Mouse (Mus musculus): ENCODE data around the gene Nrxn1. TPM values are rescaled to one million over a fixed set of nuclear protein-coding genes. Genes with fewer than 3 reads are reported as not detected.

Gene Nrxn1
- polyA plus RNA-seq, 1 experiment from 2014 or later: 285 TPM

DNA sequence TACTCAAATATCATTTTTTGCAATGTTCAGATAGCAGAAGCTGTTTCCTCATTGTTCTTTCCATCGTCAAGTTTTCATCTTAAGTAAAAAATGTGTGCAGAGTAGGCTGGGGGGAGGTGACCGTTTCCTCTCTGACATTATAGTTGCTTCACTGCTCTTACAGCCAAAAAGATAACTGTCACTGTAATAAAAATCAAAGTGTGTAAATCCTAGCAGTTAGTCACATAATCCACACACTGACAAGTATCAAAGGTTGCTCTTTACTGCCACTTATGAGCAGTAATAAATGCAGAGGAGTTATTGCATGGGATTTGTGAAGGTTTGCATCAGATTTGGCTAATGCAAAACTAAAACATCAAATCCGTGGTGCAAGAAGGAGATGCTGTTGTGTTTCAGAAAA is 1032.7 kb downstream of the Nrxn1 start:
- WGBS: 24% methylated on average over 3 of the region's 3 CpGs
- 0 out of 2 replicates have a peak overlapping the region, but pooled peaks have one; percentile 49 for H3K27ac ChIP-seq (ENCODE audit: low read depth, low read length)
- peaks cover 20% of the 10 kb centered on the region for H3K4me1 ChIP-seq (ENCODE audit: control insufficient read depth, insufficient read depth, low read length)
- no peak overlapping the region for H3K4me2 ChIP-seq (ENCODE audit: low read depth, low read length)
- no peaks in the 10 kb centered on the region for H3K36me3 ChIP-seq (ENCODE audit: control insufficient read depth, insufficient read depth, low read length)
- H3K9ac ChIP-seq (replicated peaks; ENCODE audit: low read depth, low read length): no peak overlapping the region
- no peaks in the 10 kb centered on the region for H3K27me3 ChIP-seq (ENCODE audit: control insufficient read depth, insufficient read depth, low read length)
- peak; percentile 16; the same call in 1 of the 2 replicates for ATAC-seq (ENCODE audit: low read depth)
- no peak overlapping the region for H3K4me3 ChIP-seq (ENCODE audit: low read depth, low read length)
- no peaks in the 10 kb centered on the region for H3K9me3 ChIP-seq (ENCODE audit: control insufficient read depth, low read length)

DNA sequence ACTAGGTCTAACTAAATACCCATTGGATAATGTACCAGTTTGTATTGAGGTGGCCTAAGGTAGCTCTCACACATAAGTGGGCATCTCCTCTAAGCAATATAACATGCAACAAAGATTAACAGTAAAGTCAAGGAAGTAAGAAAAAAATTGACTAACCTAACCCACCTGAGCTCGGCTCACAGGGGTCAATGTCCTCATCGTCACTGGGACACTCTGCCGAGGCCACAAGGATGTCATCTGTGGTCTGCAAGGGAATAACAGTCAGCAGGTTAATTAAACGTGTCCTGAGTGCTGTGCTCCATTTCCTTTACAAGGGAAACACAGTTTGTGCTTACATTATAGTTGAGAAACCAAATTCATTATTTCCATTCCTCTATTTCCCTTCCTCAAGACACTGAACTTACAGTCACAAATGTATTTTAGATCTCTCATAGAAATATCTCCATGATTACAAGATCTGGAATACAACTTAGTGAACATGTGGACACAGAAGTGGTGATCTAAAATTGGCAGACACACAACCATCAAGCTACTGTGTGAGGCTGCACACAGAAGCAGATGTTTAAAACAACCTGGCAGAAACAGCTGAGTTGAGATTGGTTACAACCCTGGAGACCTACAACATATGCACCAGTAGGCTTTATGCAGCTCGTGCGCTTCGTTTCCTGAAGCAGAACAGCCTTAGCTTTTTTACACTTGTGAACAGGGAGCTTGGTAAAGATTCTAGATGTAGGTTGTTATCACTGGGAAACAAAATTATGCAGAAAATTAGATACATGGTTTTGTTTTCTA is 1033.4 kb downstream of the Nrxn1 start:
- peak overlapping the region; percentile 34; the same call in 1 of the 2 replicates for H3K27ac ChIP-seq (ENCODE audit: low read depth, low read length)
- H3K27me3 ChIP-seq (ENCODE audit: control insufficient read depth, insufficient read depth, low read length): no peaks in the 10 kb centered on the region
- H3K4me2 ChIP-seq (ENCODE audit: low read depth, low read length): no peak overlapping the region
- no peak overlapping the region for H3K4me3 ChIP-seq (ENCODE audit: low read depth, low read length)
- 43% methylated on average over 7 of the region's 7 CpGs for WGBS
- H3K9ac ChIP-seq (replicated peaks; ENCODE audit: low read depth, low read length): no peak overlapping the region
- H3K4me1 ChIP-seq (ENCODE audit: control insufficient read depth, insufficient read depth, low read length): peaks cover 20% of the 10 kb centered on the region
- no peaks in the 10 kb centered on the region for H3K9me3 ChIP-seq (ENCODE audit: control insufficient read depth, low read length)
- H3K36me3 ChIP-seq (ENCODE audit: control insufficient read depth, insufficient read depth, low read length): no peaks in the 10 kb centered on the region
- ATAC-seq (ENCODE audit: low read depth): peak; percentile 79

DNA sequence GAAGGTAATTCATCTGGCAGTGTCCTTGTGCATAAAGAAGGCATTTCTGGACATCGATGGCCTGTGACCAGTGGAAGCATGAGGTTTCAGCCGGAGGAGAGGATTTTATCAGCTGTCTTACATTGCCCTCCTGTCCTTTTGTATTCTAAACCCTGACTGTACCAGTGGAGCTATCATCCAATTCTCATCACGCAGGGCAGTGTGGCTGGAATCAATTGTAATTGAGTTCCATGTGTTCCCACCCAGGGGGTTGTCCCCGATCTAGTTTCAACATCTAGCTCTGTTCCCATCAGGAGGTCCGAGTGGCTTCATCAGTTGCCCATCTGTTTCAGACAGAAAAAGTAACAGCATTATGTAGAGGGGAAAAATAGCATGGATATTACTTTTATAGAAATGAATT is 1038.6 kb downstream of the Nrxn1 start:
- H3K27ac ChIP-seq (ENCODE audit: low read depth, low read length): no peak overlapping the region
- 0 out of 2 replicates have a peak, but pooled peaks have one; percentile 44 for ATAC-seq (ENCODE audit: low read depth)
- 33% methylated on average over 5 of the region's 5 CpGs for WGBS

DNA sequence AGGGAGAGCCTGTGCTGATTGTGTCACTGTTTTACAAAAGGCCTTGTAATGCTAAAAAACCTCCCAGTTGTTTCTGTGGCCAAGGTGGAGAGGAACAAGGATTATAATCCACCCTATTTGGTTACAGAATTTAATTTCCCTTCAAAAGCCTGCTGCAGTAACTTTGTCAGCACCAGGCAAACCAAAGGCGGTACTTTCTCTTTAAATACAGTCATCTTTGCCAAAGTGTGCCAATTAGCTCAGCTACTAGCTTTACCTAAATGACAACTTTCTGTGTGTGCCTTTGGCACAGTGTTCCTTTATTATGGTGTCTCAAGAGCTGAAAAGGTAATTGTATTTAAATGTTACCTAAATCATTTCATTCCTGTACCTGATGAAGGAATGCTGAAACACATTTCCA is 1053.6 kb downstream of the Nrxn1 start:
- Histone ChIP-seq H3K4me1 (ENCODE audit: control insufficient read depth, insufficient read depth, low read length) (no peaks in the 10 kb centered on the region), H3K36me3 (ENCODE audit: control insufficient read depth, insufficient read depth, low read length) (no peaks in the 10 kb centered on the region; the same call in 1 of the 2 replicates), H3K4me3 (ENCODE audit: low read depth, low read length) (no peak overlapping the region), H3K4me2 (ENCODE audit: low read depth, low read length) (no peak overlapping the region), H3K9me3 (ENCODE audit: control insufficient read depth, low read length) (no peaks in the 10 kb centered on the region), H3K27me3 (ENCODE audit: control insufficient read depth, insufficient read depth, low read length) (no peaks in the 10 kb centered on the region), H3K9ac (replicated peaks; ENCODE audit: low read depth, low read length) (no peak overlapping the region), H3K27ac (ENCODE audit: low read depth, low read length) (no peak overlapping the region)
- 71% methylated on average over 1 of the region's 1 CpGs for WGBS
- ATAC-seq (ENCODE audit: low read depth): no peak

More for the DNA sequence above, 1038.6 kb downstream of the Nrxn1 start:
- Histone ChIP-seq H3K9me3 (ENCODE audit: control insufficient read depth, low read length) (no peaks in the 10 kb centered on the region), H3K4me2 (ENCODE audit: low read depth, low read length) (no peak overlapping the region), H3K9ac (replicated peaks; ENCODE audit: low read depth, low read length) (no peak overlapping the region), H3K4me3 (ENCODE audit: low read depth, low read length) (no peak overlapping the region), H3K36me3 (ENCODE audit: control insufficient read depth, insufficient read depth, low read length) (no peaks in the 10 kb centered on the region), H3K27me3 (ENCODE audit: control insufficient read depth, insufficient read depth, low read length) (no peaks in the 10 kb centered on the region), H3K4me1 (ENCODE audit: control insufficient read depth, insufficient read depth, low read length) (peaks cover 7% of the 10 kb centered on the region)

DNA sequence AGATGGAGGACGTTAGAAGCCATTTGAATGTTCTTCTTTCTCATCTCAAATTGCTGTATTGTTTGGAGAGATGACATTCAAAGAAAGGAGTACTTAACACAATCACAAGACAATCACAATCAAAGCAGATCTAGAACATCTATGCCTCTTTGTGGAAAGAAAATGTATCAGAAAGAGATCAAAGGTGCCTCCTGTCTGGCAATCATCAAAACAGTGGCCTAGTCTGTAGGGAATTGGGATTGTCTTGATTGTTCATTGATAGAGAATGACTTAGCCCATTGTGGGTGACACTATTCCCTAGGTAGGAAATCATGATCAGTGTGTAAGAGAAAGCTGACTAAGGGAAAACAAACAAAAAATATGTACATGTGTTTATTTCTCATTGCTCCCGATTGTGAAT is 1060.5 kb downstream of the Nrxn1 start:
- no peak overlapping the region for H3K9ac ChIP-seq (replicated peaks; ENCODE audit: low read depth, low read length)
- no peaks in the 10 kb centered on the region; the same call in 1 of the 2 replicates for H3K36me3 ChIP-seq (ENCODE audit: control insufficient read depth, insufficient read depth, low read length)
- H3K4me3 ChIP-seq (ENCODE audit: low read depth, low read length): no peak overlapping the region
- no peaks in the 10 kb centered on the region for H3K4me1 ChIP-seq (ENCODE audit: control insufficient read depth, insufficient read depth, low read length)
- 67% methylated on average over 2 of the region's 2 CpGs for WGBS
- ATAC-seq (ENCODE audit: low read depth): no peak
- H3K9me3 ChIP-seq (ENCODE audit: control insufficient read depth, low read length): no peaks in the 10 kb centered on the region
- no peak overlapping the region for H3K27ac ChIP-seq (ENCODE audit: low read depth, low read length)
- H3K27me3 ChIP-seq (ENCODE audit: control insufficient read depth, insufficient read depth, low read length): no peaks in the 10 kb centered on the region
- H3K4me2 ChIP-seq (ENCODE audit: low read depth, low read length): no peak overlapping the region

DNA sequence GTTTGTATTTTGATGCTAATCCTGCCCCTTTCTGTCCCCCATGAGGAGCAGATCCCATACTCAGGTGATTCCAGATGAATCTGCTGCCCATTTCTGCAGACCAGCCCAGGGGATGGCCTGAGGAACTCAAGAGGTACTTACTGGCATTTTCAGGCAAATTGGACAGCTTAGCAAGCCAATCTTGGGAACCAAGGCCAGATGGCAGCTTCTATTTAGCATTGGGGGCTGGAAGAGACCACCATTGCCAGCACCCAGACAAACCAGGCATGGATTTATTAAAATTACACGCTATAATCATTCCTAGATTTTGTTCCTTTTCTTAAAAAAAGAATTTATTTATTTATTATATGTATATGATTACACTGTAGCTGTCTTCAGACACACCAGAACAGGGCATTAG is 1076.2 kb downstream of the Nrxn1 start:
- H3K4me1 ChIP-seq (ENCODE audit: control insufficient read depth, insufficient read depth, low read length): no peaks in the 10 kb centered on the region
- H3K36me3 ChIP-seq (ENCODE audit: control insufficient read depth, insufficient read depth, low read length): no peaks in the 10 kb centered on the region
- no peak overlapping the region for H3K27ac ChIP-seq (ENCODE audit: low read depth, low read length)
- ATAC-seq (ENCODE audit: low read depth): no peak
- WGBS: 91% methylated on average over 1 of the region's 1 CpGs
- H3K9me3 ChIP-seq (ENCODE audit: control insufficient read depth, low read length): no peaks in the 10 kb centered on the region
- H3K27me3 ChIP-seq (ENCODE audit: control insufficient read depth, insufficient read depth, low read length): no peaks in the 10 kb centered on the region
- no peak overlapping the region for H3K4me3 ChIP-seq (ENCODE audit: low read depth, low read length)
- H3K4me2 ChIP-seq (ENCODE audit: low read depth, low read length): no peak overlapping the region
- H3K9ac ChIP-seq (replicated peaks; ENCODE audit: low read depth, low read length): no peak overlapping the region

DNA sequence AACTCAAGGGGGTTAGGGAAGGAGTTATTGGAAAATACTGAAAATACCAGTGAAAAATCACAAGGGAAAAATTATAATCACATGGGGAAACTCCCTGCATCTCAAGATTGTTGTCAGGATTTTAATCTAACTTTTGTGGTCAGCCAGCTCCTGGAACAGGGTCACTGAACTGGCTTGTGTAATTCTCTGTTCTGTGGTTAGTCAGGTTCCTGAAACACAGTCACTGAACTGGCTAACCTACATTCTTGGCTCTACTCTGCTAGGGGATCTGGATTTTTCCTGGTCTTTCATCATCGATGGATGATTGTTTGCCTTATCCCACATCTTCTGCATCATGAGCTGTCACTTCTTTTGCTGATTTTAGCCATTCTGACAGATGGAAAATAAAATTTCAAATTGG is 1081.1 kb downstream of the Nrxn1 start:
- Histone ChIP-seq H3K27me3 (ENCODE audit: control insufficient read depth, insufficient read depth, low read length) (no peaks in the 10 kb centered on the region), H3K9ac (replicated peaks; ENCODE audit: low read depth, low read length) (no peak overlapping the region), H3K4me3 (ENCODE audit: low read depth, low read length) (no peak overlapping the region), H3K36me3 (ENCODE audit: control insufficient read depth, insufficient read depth, low read length) (no peaks in the 10 kb centered on the region), H3K9me3 (ENCODE audit: control insufficient read depth, low read length) (no peaks in the 10 kb centered on the region), H3K4me1 (ENCODE audit: control insufficient read depth, insufficient read depth, low read length) (no peaks in the 10 kb centered on the region), H3K27ac (ENCODE audit: low read depth, low read length) (no peak overlapping the region), H3K4me2 (ENCODE audit: low read depth, low read length) (no peak overlapping the region)
- no peak for ATAC-seq (ENCODE audit: low read depth)
- WGBS: 95% methylated on average over 1 of the region's 1 CpGs

DNA sequence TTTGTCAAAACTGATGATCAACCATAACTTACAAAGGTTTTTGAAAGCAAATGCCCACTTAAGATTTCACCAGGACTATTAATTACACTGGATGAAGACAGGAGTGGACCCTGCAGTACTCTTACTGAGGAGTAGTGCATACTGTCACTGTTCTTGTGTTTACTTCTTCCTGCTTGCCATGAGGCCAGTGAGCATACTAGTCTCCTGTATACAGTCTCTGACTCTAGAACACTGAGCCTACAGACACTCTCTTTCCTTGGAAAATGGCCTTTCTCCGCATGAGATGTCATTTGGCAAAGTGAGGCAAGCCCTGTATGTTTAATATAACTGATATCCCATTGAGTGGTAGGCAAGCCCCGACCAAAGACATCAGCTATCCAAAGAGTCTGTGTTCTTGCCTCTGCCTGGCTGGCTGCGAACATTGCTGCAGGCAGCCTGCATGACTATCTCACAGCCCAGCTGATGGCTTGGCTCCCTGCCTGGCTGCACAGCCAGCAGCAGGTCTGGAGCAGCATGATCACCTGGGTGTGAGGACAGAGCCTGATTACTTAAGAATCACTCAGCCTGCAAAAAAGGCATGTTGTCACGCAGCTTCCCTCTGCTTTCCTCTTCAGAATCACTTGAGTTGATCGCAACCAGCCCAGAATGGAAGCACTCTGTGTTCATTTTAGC is 1085.3 kb downstream of the Nrxn1 start:
- Histone ChIP-seq H3K4me3 (ENCODE audit: low read depth, low read length) (no peak overlapping the region), H3K4me2 (ENCODE audit: low read depth, low read length) (no peak overlapping the region)
- WGBS: 46% methylated on average over 5 of the region's 5 CpGs

DNA sequence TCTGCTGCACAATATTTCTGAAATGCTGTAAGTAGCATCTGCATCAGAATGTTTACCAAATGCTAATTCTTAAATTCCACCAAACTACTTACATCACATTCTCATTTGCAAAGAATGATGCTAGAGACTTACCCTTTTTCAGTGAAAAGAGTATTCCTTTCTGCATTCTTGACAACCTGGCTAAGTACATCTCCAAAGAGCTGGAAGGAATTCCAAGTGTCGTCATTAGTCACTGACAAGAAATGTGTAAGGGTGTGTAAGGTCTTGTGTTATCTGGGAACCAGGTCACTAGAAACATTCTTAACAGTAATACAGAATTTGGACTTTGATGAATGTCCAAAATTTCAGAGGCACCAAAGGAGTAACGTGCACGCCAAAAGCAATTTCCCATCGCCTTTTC is 1102.2 kb downstream of the Nrxn1 start:
- Histone ChIP-seq H3K9ac (replicated peaks; ENCODE audit: low read depth, low read length) (no peak overlapping the region), H3K4me1 (ENCODE audit: control insufficient read depth, insufficient read depth, low read length) (no peaks in the 10 kb centered on the region), H3K27ac (ENCODE audit: low read depth, low read length) (no peak overlapping the region), H3K27me3 (ENCODE audit: control insufficient read depth, insufficient read depth, low read length) (no peaks in the 10 kb centered on the region), H3K36me3 (ENCODE audit: control insufficient read depth, insufficient read depth, low read length) (no peaks in the 10 kb centered on the region), H3K4me3 (ENCODE audit: low read depth, low read length) (no peak overlapping the region), H3K4me2 (ENCODE audit: low read depth, low read length) (no peak overlapping the region), H3K9me3 (ENCODE audit: control insufficient read depth, low read length) (no peaks in the 10 kb centered on the region)
- ATAC-seq (ENCODE audit: low read depth): no peak
- WGBS: 82% methylated on average over 4 of the region's 4 CpGs

More for the DNA sequence above, 1085.3 kb downstream of the Nrxn1 start:
- H3K27ac ChIP-seq (ENCODE audit: low read depth, low read length): no peak overlapping the region
- no peaks in the 10 kb centered on the region for H3K27me3 ChIP-seq (ENCODE audit: control insufficient read depth, insufficient read depth, low read length)
- no peaks in the 10 kb centered on the region for H3K9me3 ChIP-seq (ENCODE audit: control insufficient read depth, low read length)
- H3K4me1 ChIP-seq (ENCODE audit: control insufficient read depth, insufficient read depth, low read length): no peaks in the 10 kb centered on the region
- H3K36me3 ChIP-seq (ENCODE audit: control insufficient read depth, insufficient read depth, low read length): no peaks in the 10 kb centered on the region
- ATAC-seq (ENCODE audit: low read depth): peak; percentile 81
- no peak overlapping the region for H3K9ac ChIP-seq (replicated peaks; ENCODE audit: low read depth, low read length)
